Mouse (Mus musculus) MEL (cell line): ENCODE results near the gene E130308A19Rik. TPM values are rescaled to one million over a fixed set of nuclear protein-coding genes. Genes with fewer than 3 reads are reported as not detected.
A peak's percentile ranks its signal among the peaks of the same experiment; 100 is the strongest.

Experiments used
- DNase-seq: peaks from one replicate; pipeline ENCODE4 v3.0.0; 2011; ENCODE audit warnings: low read depth, low spot score
- H3K27ac ChIP-seq: 2 replicates; pipeline ENCODE4 v1.5.1; 2012; ENCODE audit warnings: low read depth, mild to moderate bottlenecking, control low read depth, low read length, moderate library complexity; ENCODE audit not compliant: control insufficient read depth
- H3K27me3 ChIP-seq, 2 experiments: fragments of 150-350 bp in 1 of 2; sonication (generic) in 1 of 2; 2 replicates each; pipeline ENCODE4 v1.6.1; 2012; ENCODE audit warnings: low read length in 2 of 2, mild to moderate bottlenecking in 2 of 2, improper control_type of control experiment in 1 of 2, moderate library complexity in 1 of 2; ENCODE audit not compliant: insufficient read depth in 2 of 2, control insufficient read depth in 1 of 2
- H3K36me3 ChIP-seq, 2 experiments: 2 replicates each; pipeline ENCODE4 v1.6.1; 2012 to 2014; ENCODE audit warnings: low read length in 2 of 2, improper control_type of control experiment in 1 of 2, inconsistent platforms in 1 of 2, mild to moderate bottlenecking in 1 of 2; ENCODE audit not compliant: insufficient read depth in 2 of 2, control insufficient read depth in 1 of 2
- H3K4me1 ChIP-seq, 2 experiments: fragments of 150-350 bp in 1 of 2; sonication (generic) in 1 of 2; 2 replicates each; pipeline ENCODE4 v1.6.1; 2012; ENCODE audit warnings: low read length in 2 of 2, improper control_type of control experiment in 1 of 2, mild to moderate bottlenecking in 1 of 2; ENCODE audit not compliant: insufficient read depth in 2 of 2, control insufficient read depth in 1 of 2
- H3K4me3 ChIP-seq, 2 experiments: fragments of 150-350 bp in 1 of 2; sonication (generic) in 1 of 2; 2 replicates each; pipeline ENCODE4 v1.5.1; 2012; ENCODE audit warnings: low read depth in 2 of 2, low read length in 2 of 2, mild to moderate bottlenecking in 2 of 2, moderate library complexity in 2 of 2, control low read depth in 1 of 2, improper control_type of control experiment in 1 of 2; ENCODE audit not compliant: control insufficient read depth in 1 of 2, insufficient read depth in 1 of 2
- H3K79me2 ChIP-seq: 2 replicates; pipeline ENCODE4 v1.6.1; 2012; ENCODE audit warnings: mild to moderate bottlenecking, low read length, moderate library complexity; ENCODE audit not compliant: control insufficient read depth, poor library complexity, insufficient read depth
- H3K9ac ChIP-seq: 2 replicates; pipeline ENCODE4 v1.6.1; 2012; ENCODE audit warnings: low read depth, mild to moderate bottlenecking, control low read depth, low read length, moderate library complexity; ENCODE audit not compliant: control insufficient read depth, poor library complexity, severe bottlenecking
- H3K9me3 ChIP-seq: fragments of 150-350 bp; sonication (generic); replicated peaks from 2 replicates; pipeline ENCODE4 v1.6.1; 2012; ENCODE audit warnings: mild to moderate bottlenecking, low read length, improper control_type of control experiment, moderate library complexity; ENCODE audit not compliant: insufficient read depth
- CHD2 ChIP-seq: IDR thresholded peaks from 2 replicates; pipeline ENCODE4 v1.6.1; 2011; ENCODE audit warnings: low read length, improper control_type of control experiment
- CTCF ChIP-seq, 3 experiments: IDR thresholded peaks in 2 of 3; conservative IDR thresholded peaks in 1 of 3; 2 replicates each; pipeline ENCODE4 v1.5.1; 2011 to 2012; ENCODE audit warnings: low read length in 3 of 3, low read depth in 2 of 3, mild to moderate bottlenecking in 2 of 3, improper control_type of control experiment in 1 of 3, inconsistent platforms in 1 of 3, mixed read lengths in 1 of 3, moderate library complexity in 1 of 3; ENCODE audit not compliant: control insufficient read depth in 1 of 3, insufficient read depth in 1 of 3, poor library complexity in 1 of 3, severe bottlenecking in 1 of 3
- E2F4 ChIP-seq: IDR thresholded peaks from 2 replicates; pipeline ENCODE4 v1.6.1; 2011; ENCODE audit warnings: low read depth, low read length, improper control_type of control experiment, borderline replicate concordance
- ELF1 ChIP-seq: IDR thresholded peaks from 2 replicates; pipeline ENCODE4 v1.6.1; 2014; ENCODE audit warnings: low read depth, mild to moderate bottlenecking, inconsistent platforms, low read length, improper control_type of control experiment, moderate library complexity
- EP300 ChIP-seq, 2 experiments: IDR thresholded peaks; 2 replicates each; pipeline ENCODE4 v1.6.1; 2011; ENCODE audit warnings: improper control_type of control experiment in 2 of 2, low read length in 2 of 2, low read depth in 1 of 2, mild to moderate bottlenecking in 1 of 2
- ETS1 ChIP-seq: IDR thresholded peaks from 2 replicates; pipeline ENCODE4 v1.6.1; 2012; ENCODE audit warnings: low read depth, mild to moderate bottlenecking, inconsistent platforms, low read length, improper control_type of control experiment, moderate library complexity
- GATA1 ChIP-seq: IDR thresholded peaks from 2 replicates; pipeline ENCODE4 v1.6.1; 2011; ENCODE audit warnings: low read depth, low read length, improper control_type of control experiment
- HCFC1 ChIP-seq: IDR thresholded peaks from 2 replicates; pipeline ENCODE4 v1.6.1; 2012; ENCODE audit warnings: low read depth, mild to moderate bottlenecking, inconsistent platforms, low read length, improper control_type of control experiment, moderate library complexity
- MAFK ChIP-seq: IDR thresholded peaks from 2 replicates; pipeline ENCODE4 v1.6.1; 2011; ENCODE audit warnings: low read depth, mild to moderate bottlenecking, low read length, improper control_type of control experiment, borderline replicate concordance
- MAZ ChIP-seq: IDR thresholded peaks from 2 replicates; pipeline ENCODE4 v1.6.1; 2012; ENCODE audit warnings: low read depth, mild to moderate bottlenecking, inconsistent platforms, low read length, improper control_type of control experiment
- MXI1 ChIP-seq: IDR thresholded peaks from 2 replicates; pipeline ENCODE4 v1.6.1; 2011; ENCODE audit warnings: mild to moderate bottlenecking, low read depth, low read length, improper control_type of control experiment
- MYC ChIP-seq: IDR thresholded peaks from 2 replicates; pipeline ENCODE4 v1.6.1; 2011; ENCODE audit warnings: low read depth, mild to moderate bottlenecking, low read length, improper control_type of control experiment, moderate library complexity
- NELFE ChIP-seq: IDR thresholded peaks from 2 replicates; pipeline ENCODE4 v1.6.1; 2011; ENCODE audit warnings: low read depth, low read length, improper control_type of control experiment
- NRF1 ChIP-seq: IDR thresholded peaks from 2 replicates; pipeline ENCODE4 v1.6.1; 2014; ENCODE audit warnings: low read depth, mild to moderate bottlenecking, inconsistent platforms, low read length, improper control_type of control experiment, moderate library complexity; ENCODE audit not compliant: poor library complexity, insufficient read depth, severe bottlenecking
- POLR2AphosphoS5 ChIP-seq: IDR thresholded peaks from 2 replicates; pipeline ENCODE4 v1.6.1; 2012; ENCODE audit warnings: low read depth, borderline replicate concordance, mild to moderate bottlenecking, inconsistent platforms, low read length, moderate library complexity, mixed read lengths
- RCOR1 ChIP-seq: IDR thresholded peaks from 2 replicates; pipeline ENCODE4 v1.6.1; 2012; ENCODE audit warnings: low read depth, mild to moderate bottlenecking, inconsistent platforms, low read length, improper control_type of control experiment
- SIN3A ChIP-seq: IDR thresholded peaks from 2 replicates; pipeline ENCODE4 v1.6.1; 2012; ENCODE audit warnings: low read length, improper control_type of control experiment, inconsistent platforms
- SMC3 ChIP-seq: IDR thresholded peaks from 2 replicates; pipeline ENCODE4 v1.6.1; 2011; ENCODE audit warnings: low read depth, low read length, improper control_type of control experiment
- UBTF ChIP-seq: IDR thresholded peaks from 2 replicates; pipeline ENCODE4 v1.6.1; 2012; ENCODE audit warnings: low read depth, mild to moderate bottlenecking, inconsistent platforms, low read length, improper control_type of control experiment, moderate library complexity, borderline replicate concordance; ENCODE audit not compliant: insufficient read depth
- ZC3H11A ChIP-seq: IDR thresholded peaks from 2 replicates; pipeline ENCODE4 v1.6.1; 2012; ENCODE audit warnings: low read depth, mild to moderate bottlenecking, inconsistent platforms, low read length, improper control_type of control experiment
- ZMIZ1 ChIP-seq: IDR thresholded peaks from 2 replicates; pipeline ENCODE4 v1.6.1; 2012; ENCODE audit warnings: low read depth, mild to moderate bottlenecking, inconsistent platforms, low read length, improper control_type of control experiment, moderate library complexity
- polyA plus RNA-seq, 2 experiments: library from polyadenylated mRNA; stranded (reverse) in 1 of 2; unstranded in 1 of 2; fragments of >175 nt in 1 of 2; fragments of >200 nt in 1 of 2; gene quantifications; 2 replicates each; pipeline versions ENCODE4 v1.2.1 to v1.2.4; 2012; ENCODE audit warnings: low replicate concordance in 2 of 2, low read depth in 1 of 2; ENCODE audit not compliant: insufficient read length in 2 of 2, insufficient read depth in 1 of 2, missing spikeins in 1 of 2
- total RNA-seq: library from RNA; depleted of rRNA; stranded (reverse); fragments of 300-350 nt; gene quantifications from 2 replicates; pipeline ENCODE4 v1.2.3, GENCODE M21; 2012

E130308A19Rik gene
- total and polyA plus RNA-seq, 3 experiments, result 4.0 to 12.5 TPM; not detected in 1

DNA sequence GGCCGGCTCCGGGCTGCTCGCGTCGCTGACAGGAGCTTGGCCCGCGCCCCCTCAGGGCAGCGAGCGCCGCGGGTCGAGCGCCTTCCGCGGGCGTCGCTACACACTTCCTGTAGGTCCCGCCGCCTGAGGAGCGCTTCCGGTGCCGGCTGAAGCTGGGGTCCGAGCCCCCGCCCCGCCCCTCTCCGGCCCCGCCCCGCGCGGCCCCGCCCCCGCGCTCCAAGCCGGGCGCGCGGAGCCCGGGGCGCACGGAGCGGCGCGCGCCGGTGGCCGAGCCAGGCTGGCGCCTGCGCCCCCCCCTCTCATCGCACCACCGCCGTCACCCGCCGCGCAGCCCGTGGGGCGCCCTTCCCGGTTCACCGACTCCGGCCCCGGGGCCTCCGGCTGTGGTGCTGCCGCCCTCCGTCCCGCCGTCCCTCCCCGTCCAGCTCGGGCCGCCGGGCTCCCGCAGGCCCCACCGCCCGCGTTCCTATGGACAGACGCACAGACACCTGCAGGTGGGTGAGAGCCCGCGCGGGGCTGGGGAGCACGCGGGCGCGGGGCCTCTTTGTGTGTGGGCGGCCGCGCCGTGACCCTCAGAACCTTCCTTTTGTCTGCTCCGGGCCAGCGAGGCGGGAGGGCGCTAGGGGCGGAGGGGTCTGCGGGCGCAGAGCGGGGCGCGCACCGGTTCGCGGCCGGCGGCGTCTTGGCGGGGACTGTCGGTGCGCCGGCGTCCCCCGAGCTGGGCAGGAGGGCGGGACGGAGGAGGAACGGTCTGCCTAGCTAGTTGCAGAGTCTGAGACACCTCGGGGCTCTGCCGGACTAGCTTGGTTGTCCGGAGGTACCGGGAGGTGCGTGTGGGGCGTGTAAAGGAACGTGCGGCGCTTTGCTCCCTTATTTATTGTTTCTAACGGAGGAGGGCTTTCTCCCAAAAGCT, at the start of gene E130308A19Rik (continued):
- 0 out of 2 replicates have a peak, but pooled peaks have one; percentile 11 for TF ChIP-seq E2F4
- TF ChIP-seq MXI1, result 0 out of 2 replicates have a peak, but pooled peaks have one; percentile 65
- TF ChIP-seq ZC3H11A, result 0 out of 2 replicates have a peak, but pooled peaks have one; percentile 14
- peak; percentile 65; the same call in 1 of the 2 replicates for TF ChIP-seq HCFC1
- no peak for TF ChIP-seq CHD2
- TF ChIP-seq, all 39 proteins: peak for 13

- Histone ChIP-seq H3K27ac (peak overlapping the region; percentile 58), H3K36me3 (peaks cover 0 to 3% of the 10 kb centered on the region in 2 experiments; a peak in 2 of 4 replicates)
- DNase-seq, result peak; percentile 79
Observed at GRCm38 (mm10) chr4:59580495-59581281, 45.3 kb upstream of the E130308A19Rik start.

More at GRCm38 (mm10) chr4:59580495-59581281, 45.3 kb upstream of the E130308A19Rik start:
- Histone ChIP-seq H3K79me2 (no peaks in the 10 kb centered on the region; the same call in 1 of the 2 replicates), H3K9me3 (no peaks in the 10 kb centered on the region), H3K27me3 (no peaks in the 10 kb centered on the region), H3K4me1 (no peaks in the 10 kb centered on the region; a peak in 1 of 4 replicates), H3K9ac (peak overlapping the region; percentile 63), H3K4me3 (peak overlapping the region; percentile 75 to 94)
- TF ChIP-seq NRF1, result peak; percentile 61
- no peak for TF ChIP-seq POLR2AphosphoS5
- TF ChIP-seq ELF1, result no peak
- peak; percentile 57; the same call in 1 of the 2 replicates for TF ChIP-seq HCFC1
- TF ChIP-seq MYC, result 0 out of 2 replicates have a peak, but pooled peaks have one; percentile 5
- TF ChIP-seq UBTF, result no peak
- no peak for TF ChIP-seq MAFK
- peak; percentile 34; the same call in 1 of the 2 replicates for TF ChIP-seq ETS1
- TF ChIP-seq CTCF (IDR thresholded peaks at IDR 0.05 in 2 of 3, conservative IDR thresholded peaks at IDR 0.05 in 1 of 3; ENCODE audit: control insufficient read depth in 1 of 3, insufficient read depth in 1 of 3, low read depth in 2 of 3, low read length in 3 of 3, poor library complexity in 1 of 3, severe bottlenecking in 1 of 3), result no peak
- peak; percentile 24 for TF ChIP-seq NELFE
- TF ChIP-seq RCOR1, result no peak
- TF ChIP-seq ZMIZ1, result no peak
- TF ChIP-seq SMC3, result no peak; the same call in 1 of the 2 replicates
- no peak for TF ChIP-seq GATA1
- peak; percentile 19 for TF ChIP-seq SIN3A
- peak; percentile 98 for TF ChIP-seq MAZ
- no peak for TF ChIP-seq CHD2
- no peak for TF ChIP-seq EP300 (IDR thresholded peaks at IDR 0.05; ENCODE audit: low read depth in 1 of 2, low read length in 2 of 2)
